Mouse (Mus musculus) bone marrow, adult 2 months (tissue): ENCODE measurements around the gene Trim16.

ENCODE experiments used
- CTCF ChIP-seq: fragments of 200-500 bp; IDR thresholded peaks from 2 replicates; pipeline ENCODE4 v1.5.1; 2011; ENCODE audit warnings: low read length, control low read depth; ENCODE audit not compliant: control insufficient read depth, insufficient read depth
- POLR2A ChIP-seq: fragments of 200-500 bp; IDR thresholded peaks from 2 replicates; pipeline ENCODE4 v1.6.1; 2011; ENCODE audit warnings: low read depth, mild to moderate bottlenecking, control low read depth, low read length, borderline replicate concordance; ENCODE audit not compliant: control insufficient read depth

GRCm38 (mm10) chr11:62819059-62819686, 858 bp upstream of the Trim16 start:
- TF ChIP-seq CTCF (no peak), POLR2A (no peak)
